Mouse (Mus musculus) brown adipose tissue, adult 24 weeks (tissue): ENCODE measurements around the gene Ccdc40. TPM values are rescaled to one million over a fixed set of nuclear protein-coding genes. Genes with fewer than 3 reads are reported as not detected.

Experiments used
- H3K27ac ChIP-seq: fragments of 200-500 bp; replicated peaks from 2 replicates; pipeline ENCODE4 v1.5.1; 2012; ENCODE audit warnings: low read depth, mild to moderate bottlenecking, low read length
- H3K4me1 ChIP-seq: fragments of 200-500 bp; 2 replicates; pipeline ENCODE4 v1.6.1; 2012; ENCODE audit warnings: low read length, mixed read lengths; ENCODE audit not compliant: control insufficient read depth, insufficient read depth, insufficient read length
- H3K4me3 ChIP-seq: fragments of 200-500 bp; 2 replicates; pipeline ENCODE4 v1.5.1; 2012; ENCODE audit warnings: low read depth, mild to moderate bottlenecking, low read length, moderate library complexity; ENCODE audit not compliant: insufficient read depth
- polyA plus RNA-seq: library from polyadenylated mRNA; stranded (reverse); fragments of >200 nt; gene quantifications from 2 replicates; pipeline ENCODE4 v1.2.4, GENCODE M21; 2012; ENCODE audit not compliant: missing spikeins, insufficient read depth, insufficient read length

Ccdc40 gene
- polyA plus RNA-seq, result not detected in 2 replicates

DNA sequence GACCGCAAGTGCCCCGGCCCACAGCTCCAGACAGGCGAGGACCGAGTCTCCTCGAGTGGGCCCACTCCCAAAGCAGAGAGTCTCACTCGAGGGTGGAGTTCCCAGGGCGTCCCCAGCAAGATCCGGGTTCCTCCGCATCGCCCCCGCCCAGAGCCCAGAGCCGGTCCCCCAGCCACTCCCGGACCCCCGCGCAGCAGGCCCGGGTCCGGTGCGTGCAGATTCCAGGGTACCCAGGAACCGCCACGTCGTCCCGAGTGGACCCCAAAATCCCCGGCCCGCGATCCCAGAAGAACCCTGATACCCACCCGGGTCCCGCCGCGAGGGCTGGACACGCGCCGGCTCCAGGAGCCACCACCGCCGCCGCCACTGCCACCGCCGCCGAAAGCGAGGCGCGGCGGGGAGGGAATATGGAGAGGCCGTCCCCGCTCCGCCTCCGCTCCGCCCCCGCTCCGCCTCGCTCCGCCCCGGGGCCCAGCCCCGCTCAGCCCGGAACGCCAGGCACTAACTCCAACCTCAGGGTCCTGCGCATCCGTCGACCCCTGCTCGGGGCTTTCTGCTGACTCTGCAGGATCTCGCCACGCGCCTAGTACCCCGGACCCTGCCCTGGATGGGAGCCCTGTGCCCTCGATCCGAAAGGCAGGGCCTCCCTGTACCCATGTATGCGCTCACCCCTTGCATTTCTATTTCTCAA lies at the start of gene Ccdc40, which contains the start of gene Tbc1d16:
TSS of gene Ccdc40 (plus strand) at position 482 of the 691 bp plus-strand sequence.
TSS of gene Tbc1d16 (minus strand) at position 409 of the 691 bp plus-strand sequence.
- H3K27ac ChIP-seq, result no peak within 1 kb of the TSS
- H3K4me3 ChIP-seq, result peak within 1 kb of the TSS; percentile 71
- 0 out of 2 replicates have a peak, but pooled peaks cover 3% of the 10 kb centered on the region for H3K4me1 ChIP-seq

DNA sequence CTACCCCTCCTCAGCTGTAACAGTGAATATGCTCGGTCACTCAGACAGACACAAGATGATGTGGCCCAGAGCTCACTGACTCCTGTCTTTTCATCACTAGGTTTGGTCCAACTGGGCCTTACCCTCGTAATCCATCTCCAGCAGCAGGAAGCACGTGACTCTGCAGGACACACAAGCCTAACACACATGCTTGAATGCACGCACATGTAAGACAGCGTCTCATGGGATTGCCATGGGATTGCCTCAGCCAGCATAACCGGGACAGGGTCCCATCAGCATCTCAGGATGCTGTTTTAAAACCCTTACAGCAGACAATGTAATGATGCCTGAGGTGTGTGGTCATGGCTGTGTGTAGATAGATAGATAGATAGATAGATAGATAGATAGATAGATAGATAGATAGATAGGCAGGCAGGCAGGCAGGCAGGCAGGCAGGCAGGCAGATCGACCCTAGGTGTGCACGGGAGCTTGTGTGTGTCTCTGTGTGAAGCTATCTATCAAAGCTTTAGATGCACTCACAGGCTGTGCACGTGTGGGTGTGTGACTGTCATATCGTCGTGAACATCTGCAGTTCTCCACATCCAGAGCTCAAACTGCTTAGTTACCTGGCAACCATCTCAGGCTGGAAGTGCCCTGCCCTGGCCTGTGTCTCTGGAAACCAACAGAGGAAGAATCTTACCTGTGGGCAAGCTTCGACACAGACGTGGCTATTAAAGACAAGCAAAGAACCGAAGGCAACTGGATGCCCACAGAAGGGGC lies 47.4 kb upstream of the Ccdc40 start:
- Histone ChIP-seq H3K4me3 (no peak overlapping the region), H3K27ac (no peak overlapping the region), H3K4me1 (peaks cover 9% of the 10 kb centered on the region; the same call in 1 of the 2 replicates)

DNA sequence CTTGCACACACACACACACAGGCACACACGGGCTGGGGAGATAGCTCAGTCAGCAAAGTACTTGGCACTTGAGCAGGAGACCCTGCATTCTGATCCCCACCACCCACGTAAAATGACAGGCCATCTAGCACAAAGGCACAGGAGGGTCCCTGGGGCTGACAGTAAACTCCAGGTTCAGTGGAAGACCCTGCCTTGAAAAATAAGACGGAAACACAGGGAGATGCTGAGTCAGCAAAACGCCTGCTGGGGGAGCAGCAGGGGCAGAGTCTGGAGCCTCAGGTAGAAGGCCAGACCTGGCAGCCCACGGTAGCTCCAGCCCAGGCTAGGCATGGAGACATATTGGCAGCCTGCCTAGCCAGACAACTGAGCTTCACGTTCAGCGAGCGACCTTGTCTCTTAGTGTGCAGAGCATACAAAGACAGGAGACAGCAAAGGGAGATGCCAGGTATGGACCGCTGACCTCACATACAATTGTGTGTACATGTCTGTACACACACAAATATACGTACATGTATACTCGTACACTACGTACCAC lies 46.4 kb upstream of the Ccdc40 start:
- H3K27ac ChIP-seq, result no peak overlapping the region
- H3K4me3 ChIP-seq, result no peak overlapping the region
- peaks cover 17% of the 10 kb centered on the region for H3K4me1 ChIP-seq

DNA sequence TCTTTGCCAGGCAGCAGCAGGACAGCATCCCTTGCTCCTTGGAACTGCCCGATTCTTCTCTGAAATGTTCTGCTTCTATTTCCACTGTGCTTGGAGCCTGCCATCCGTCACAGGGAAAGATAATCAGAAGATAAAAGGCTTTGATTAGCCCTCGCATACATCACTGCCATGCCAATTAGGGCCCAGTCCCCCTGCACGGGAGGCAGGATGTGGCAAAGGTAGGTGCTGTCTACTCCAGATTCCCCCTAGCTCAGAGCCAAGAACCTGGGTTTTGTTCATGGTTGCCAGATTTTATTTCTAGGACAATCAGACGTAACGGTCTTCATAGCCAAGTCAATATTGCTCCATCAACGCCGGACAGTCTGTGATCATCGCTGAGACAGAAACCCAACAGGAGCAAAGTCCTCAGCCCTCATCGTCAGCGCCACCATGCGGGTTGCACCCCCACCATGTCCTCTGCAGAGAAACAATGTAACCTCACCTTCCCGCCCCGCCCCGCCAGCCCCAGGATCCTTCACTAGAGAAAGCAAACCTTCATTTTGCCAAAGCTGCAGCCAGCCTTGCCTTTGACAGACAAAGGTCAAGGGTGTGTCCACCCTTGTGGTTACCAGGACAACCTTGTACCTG lies 44.6 kb upstream of the Ccdc40 start:
- Histone ChIP-seq H3K27ac (no peak overlapping the region), H3K4me1 (peaks cover 19% of the 10 kb centered on the region), H3K4me3 (no peak overlapping the region)

DNA sequence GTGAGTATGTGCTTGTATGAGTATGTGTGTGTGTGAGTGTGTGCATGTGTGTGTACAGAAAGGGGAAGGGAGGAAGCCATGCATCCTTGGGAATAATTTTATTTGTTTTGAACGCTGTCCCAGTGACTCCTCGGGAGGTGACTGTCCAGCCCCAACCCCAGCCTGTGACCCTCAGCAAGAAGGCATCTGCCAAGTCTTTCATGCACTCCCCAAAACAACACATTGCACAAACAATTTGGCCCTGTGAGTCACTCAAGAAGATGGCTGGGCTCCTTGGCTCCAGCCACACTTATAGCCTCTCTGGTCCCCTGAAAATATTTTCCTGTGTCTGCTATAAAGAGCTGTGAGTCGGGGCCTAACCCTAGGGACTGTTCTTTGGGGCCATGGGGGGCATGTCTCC lies 42.0 kb upstream of the Ccdc40 start:
- no peak overlapping the region for H3K27ac ChIP-seq
- no peak overlapping the region for H3K4me3 ChIP-seq
- H3K4me1 ChIP-seq, result peaks cover 19% of the 10 kb centered on the region

DNA sequence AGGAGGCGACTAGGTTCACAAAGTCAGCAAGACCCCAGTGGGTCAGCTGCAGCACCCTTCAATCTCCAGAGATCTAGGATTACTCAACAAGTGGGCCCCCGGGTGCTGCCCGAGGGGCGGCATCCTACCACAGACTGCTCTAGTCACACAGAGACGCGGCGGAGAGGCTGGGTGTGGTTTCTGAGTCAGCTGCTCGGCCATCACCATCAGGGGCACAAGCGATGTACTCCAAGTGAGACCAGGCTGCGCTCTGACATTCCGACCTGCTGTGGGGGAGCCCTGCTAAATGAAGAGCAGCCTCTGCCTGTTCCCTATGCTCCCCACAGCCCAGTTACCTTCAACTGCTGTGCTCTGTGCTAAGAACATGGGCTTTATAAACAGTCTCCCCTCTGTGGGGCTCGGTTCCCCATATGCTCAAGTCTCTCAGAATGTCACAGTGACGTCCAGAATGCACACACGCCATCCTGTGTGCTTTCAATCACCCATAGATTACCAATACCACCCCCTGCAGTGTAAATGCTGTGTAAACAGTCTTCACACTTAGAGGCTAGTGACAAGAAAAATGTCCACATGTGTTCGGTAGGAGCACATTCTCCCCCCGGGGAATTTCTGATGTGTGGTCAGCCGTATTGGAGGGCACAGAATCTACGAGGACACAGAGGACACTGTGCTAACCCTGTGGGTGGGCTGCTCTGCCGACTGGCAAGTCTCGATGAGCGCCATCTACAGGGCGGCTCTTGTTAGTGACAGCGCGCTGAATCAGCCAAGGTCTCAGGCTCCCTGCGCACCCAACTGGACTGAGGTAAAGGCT lies 41.2 kb upstream of the Ccdc40 start:
- no peak overlapping the region for H3K4me3 ChIP-seq
- H3K27ac ChIP-seq, result no peak overlapping the region
- peaks cover 19% of the 10 kb centered on the region for H3K4me1 ChIP-seq

DNA sequence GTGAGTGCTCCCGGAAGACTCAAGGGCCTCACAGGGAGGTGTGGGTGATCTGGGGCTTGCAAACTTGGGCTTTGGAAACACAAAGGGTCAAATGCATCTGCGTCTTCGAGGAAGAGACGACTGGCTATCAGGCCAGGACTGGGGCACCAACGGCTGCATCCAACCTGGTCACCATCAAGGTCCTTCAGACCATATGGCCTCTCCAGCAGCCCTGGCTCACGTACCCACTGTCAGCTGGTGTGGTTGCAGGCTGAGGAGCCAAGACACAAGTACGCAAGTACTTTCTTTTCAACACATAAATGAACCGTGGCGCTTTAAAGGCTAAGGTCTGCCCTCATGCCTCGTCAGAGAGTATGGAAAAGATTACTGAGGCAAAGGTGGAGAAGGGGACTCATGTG lies 40.6 kb upstream of the Ccdc40 start:
- H3K27ac ChIP-seq, result 0 out of 2 replicates have a peak overlapping the region, but pooled peaks have one; percentile 68
- peaks cover 24% of the 10 kb centered on the region for H3K4me1 ChIP-seq
- no peak overlapping the region for H3K4me3 ChIP-seq

DNA sequence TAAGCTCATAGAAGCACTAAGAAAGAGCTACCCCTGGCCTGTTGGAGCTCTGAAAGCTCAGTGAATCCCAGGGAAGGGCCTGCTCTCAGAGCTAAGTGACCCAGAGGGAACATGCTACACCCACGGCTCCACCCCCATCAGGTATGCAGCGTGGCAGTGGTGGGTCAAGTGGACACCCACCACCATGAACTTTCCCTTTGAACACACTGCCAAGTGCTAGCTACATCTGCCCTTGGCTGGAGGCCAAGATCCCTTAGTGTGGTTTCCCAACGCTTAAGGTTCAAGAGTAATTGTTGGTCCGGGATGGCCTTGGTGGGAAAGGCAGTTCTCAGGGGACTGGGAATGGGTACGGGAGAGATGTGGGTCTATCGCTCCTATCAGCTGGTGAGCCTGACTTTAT lies 40.0 kb upstream of the Ccdc40 start:
- H3K4me1 ChIP-seq, result peaks cover 21% of the 10 kb centered on the region
- no peak overlapping the region for H3K4me3 ChIP-seq
- peak overlapping the region; percentile 68 for H3K27ac ChIP-seq

DNA sequence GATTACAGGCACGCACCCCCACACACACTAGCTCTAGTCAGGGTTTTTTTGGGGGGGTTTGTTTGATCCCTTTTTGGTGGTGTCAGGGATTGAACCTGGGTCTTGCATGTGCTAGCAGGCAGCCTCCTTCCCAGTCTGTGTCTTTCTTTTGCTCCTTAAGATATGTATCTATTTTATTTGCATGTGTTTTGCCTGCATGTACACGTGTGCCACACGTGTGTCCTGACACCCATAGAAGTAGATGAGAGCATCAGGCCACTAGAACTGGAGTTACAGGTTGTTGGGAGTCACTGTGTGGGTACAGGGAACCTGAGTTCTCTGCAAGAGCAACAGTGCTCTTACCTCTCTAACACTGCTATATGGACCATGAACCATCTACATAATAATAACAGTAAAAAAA lies 39.1 kb upstream of the Ccdc40 start:
- peaks cover 21% of the 10 kb centered on the region for H3K4me1 ChIP-seq
- H3K4me3 ChIP-seq, result no peak overlapping the region
- H3K27ac ChIP-seq, result no peak overlapping the region

DNA sequence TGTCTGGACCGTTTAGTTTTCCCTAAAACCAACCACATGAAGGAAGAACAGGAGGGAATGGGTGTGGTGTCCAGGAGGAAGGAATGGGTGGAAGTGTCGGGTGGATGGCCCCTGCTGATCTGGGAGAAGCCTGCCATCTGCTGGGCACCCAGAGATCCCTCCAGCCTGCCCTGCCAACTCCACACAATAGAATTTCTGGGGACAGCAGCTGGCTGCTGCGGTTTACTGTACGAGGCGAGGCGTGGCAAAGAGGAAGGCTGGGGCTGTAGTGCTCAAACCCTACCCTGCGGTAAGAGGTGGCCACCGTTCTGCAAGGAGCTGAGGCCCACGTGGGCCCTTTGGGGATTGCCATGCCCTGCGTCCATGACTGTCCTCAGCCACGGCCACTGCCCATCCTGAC lies 37.9 kb upstream of the Ccdc40 start:
- Histone ChIP-seq H3K4me1 (peaks cover 15% of the 10 kb centered on the region), H3K27ac (no peak overlapping the region), H3K4me3 (no peak overlapping the region)

DNA sequence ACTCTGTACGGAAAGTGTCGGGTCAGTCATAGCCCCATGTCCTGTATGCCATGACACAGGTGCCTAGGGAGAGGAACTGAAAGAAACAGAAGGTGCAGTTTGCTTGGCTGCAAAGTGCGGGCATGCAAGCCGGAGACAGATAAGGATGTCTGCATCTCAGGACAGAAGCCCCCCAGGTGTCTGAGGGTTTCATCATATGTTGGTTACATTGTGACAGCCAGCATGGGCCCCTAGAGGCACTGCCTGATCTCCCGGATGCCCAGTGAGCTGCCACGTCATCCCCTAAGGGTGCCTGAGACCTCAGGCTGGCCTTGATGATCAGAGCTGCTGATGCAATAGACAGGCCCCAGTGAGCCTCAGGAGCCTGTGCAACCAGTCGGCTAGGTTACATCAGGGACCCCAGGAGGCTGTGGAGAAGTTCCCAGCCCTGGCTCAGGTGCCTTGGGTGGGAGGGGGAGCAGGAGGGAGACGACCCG lies 36.7 kb upstream of the Ccdc40 start:
- Histone ChIP-seq H3K27ac (no peak overlapping the region), H3K4me1 (peaks cover 10% of the 10 kb centered on the region), H3K4me3 (no peak overlapping the region)

DNA sequence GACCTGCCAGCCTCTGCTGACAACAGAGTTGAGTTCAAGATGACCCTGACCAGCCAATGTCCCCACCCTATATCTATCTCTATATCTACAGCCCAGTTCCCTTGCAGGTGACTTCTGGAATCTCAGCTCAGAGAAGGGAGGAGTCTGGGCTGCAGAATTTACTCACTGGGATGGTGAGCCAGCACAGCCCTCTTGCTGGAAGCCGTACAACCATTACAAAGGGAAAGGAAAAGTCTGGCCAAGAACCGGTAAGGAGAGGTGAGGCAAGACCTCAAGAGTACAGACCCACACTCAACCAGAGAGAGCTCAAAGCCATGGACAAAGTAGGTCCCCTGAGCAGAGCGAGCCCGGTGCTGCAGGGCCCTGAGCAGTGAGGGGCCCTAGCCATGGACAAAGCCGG lies 36.2 kb upstream of the Ccdc40 start:
- Histone ChIP-seq H3K4me3 (no peak overlapping the region), H3K27ac (no peak overlapping the region), H3K4me1 (peaks cover 5% of the 10 kb centered on the region)

DNA sequence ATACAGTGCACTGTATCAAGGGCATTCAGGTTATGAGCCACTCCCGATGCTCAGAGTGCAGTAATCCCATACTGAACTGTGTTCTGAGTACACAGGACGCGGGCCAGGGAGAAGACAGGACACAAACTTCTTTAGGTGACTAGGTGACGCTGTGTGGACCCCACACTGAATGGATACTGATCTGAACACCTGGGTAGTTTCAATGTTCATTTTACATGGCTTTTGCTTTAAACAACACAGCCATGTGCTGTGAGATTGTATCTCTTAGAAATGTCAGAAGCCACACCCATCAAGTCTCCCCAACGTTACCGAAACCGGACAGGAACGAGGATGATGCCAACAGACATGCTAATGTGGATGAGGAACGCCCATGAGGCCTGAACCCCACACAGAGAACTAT lies 35.8 kb upstream of the Ccdc40 start:
- no peak overlapping the region for H3K4me3 ChIP-seq

More for the DNA sequence above, 35.8 kb upstream of the Ccdc40 start:
- no peak overlapping the region for H3K27ac ChIP-seq
- peaks cover 5% of the 10 kb centered on the region for H3K4me1 ChIP-seq
